Comparison of ENCODE assay signal across 35 mouse cellular contexts in the genomic region with DNA sequence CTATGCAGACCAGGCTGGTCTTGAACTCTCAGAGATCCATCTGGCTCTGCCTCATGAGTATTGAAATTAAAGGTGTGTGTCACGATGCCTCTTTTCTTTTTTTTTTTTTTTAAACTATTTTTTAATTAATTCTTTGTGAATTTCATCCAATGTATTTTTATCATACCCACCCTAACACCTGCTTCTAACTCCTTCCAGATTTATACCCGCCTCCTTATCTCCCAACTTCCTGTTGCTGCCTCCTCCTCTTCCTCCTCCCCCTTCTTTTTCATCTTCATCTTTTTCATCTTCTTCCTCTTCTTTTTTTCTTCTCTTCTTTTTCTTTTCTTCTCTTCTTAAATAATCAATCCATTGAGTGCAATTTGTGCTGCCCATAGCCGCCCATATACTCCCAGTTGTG.
"Had no signal": no experiment of that assay in that cellular context is flagged by ENCODE, and none has a peak within 500 bp of the region (broad histone marks: within the 10 kb centered on the region; RNA-seq: fewer than 3 reads in every experiment).

No protein-coding gene starts in this region.

- H3K4me2 ChIP-seq: heart, embryonic 11.5 days; heart, embryonic 12.5 days; heart, embryonic 13.5 days; heart, embryonic 15.5 days; hindbrain, embryonic 12.5 days; hindbrain, embryonic 13.5 days; hindbrain, embryonic 14.5 days; hindbrain, embryonic 15.5 days; intestine, embryonic 15.5 days; kidney, embryonic 15.5 days had no signal

- ATAC-seq: hindbrain, embryonic 16.5 days; hindbrain, postnatal 0 days; inflammation-experienced regulatory T-cells, adult 6 months; intestine, embryonic 15.5 days; intestine, embryonic 16.5 days; intestine, postnatal 0 days had no signal

- H3K27ac ChIP-seq: heart, embryonic 10.5 days; heart, embryonic 13.5 days; heart, embryonic 15.5 days; hindbrain, embryonic 10.5 days; hindbrain, embryonic 12.5 days; hindbrain, embryonic 13.5 days; hindbrain, embryonic 14.5 days; hindbrain, embryonic 15.5 days; hindbrain, postnatal 0 days; intestine, embryonic 15.5 days; kidney, embryonic 15.5 days; kidney, postnatal 0 days; layer of hippocampus, adult 2 months had no signal

- H3K27me3 ChIP-seq: heart, embryonic 12.5 days; heart, embryonic 13.5 days; heart, embryonic 15.5 days; hindbrain, embryonic 12.5 days; hindbrain, embryonic 13.5 days; hindbrain, embryonic 15.5 days; intestine, embryonic 15.5 days; kidney, embryonic 15.5 days had no signal

- H3K9ac ChIP-seq: heart, embryonic 12.5 days; heart, embryonic 13.5 days; heart, embryonic 15.5 days; hindbrain, embryonic 12.5 days; hindbrain, embryonic 13.5 days; hindbrain, embryonic 14.5 days; hindbrain, embryonic 15.5 days; intestine, embryonic 15.5 days; kidney, embryonic 15.5 days had no signal

- H3K36me3 ChIP-seq: heart, embryonic 10.5 days; heart, embryonic 12.5 days; heart, embryonic 13.5 days; heart, embryonic 15.5 days; hindbrain, embryonic 10.5 days; hindbrain, embryonic 12.5 days; hindbrain, embryonic 13.5 days; hindbrain, embryonic 15.5 days; intestine, embryonic 15.5 days; kidney, embryonic 15.5 days had no signal

- H3K9me3 ChIP-seq: heart, embryonic 10.5 days; heart, embryonic 12.5 days; heart, embryonic 13.5 days; heart, embryonic 15.5 days; hindbrain, embryonic 10.5 days; hindbrain, embryonic 12.5 days; hindbrain, embryonic 13.5 days; hindbrain, embryonic 15.5 days; intestine, embryonic 15.5 days; kidney, embryonic 15.5 days had no signal

- H3K4me3 ChIP-seq: heart, embryonic 10.5 days; heart, embryonic 12.5 days; heart, embryonic 13.5 days; heart, embryonic 15.5 days; hindbrain, embryonic 10.5 days; hindbrain, embryonic 12.5 days; hindbrain, embryonic 13.5 days; hindbrain, embryonic 15.5 days; intestine, embryonic 15.5 days; kidney, embryonic 15.5 days; layer of hippocampus, adult 2 months had no signal

- DNase-seq: heart, postnatal 10 days; heart, postnatal 14 days; heart, postnatal 36 days; heart, postnatal 4 days; kidney, adult 11 months; kidney, adult 18-20 months; kidney, adult 2 months; kidney, adult 8-10 months; kidney, adult 9 months; kidney, postnatal 10 days; kidney, postnatal 14 days; kidney, postnatal 25 days; kidney, postnatal 36 days; kidney, postnatal 4 days; layer of hippocampus, adult 9-11 months; layer of hippocampus, postnatal 36 days had no signal

- H3K4me1 ChIP-seq: hindbrain, embryonic 10.5 days; hindbrain, embryonic 12.5 days; hindbrain, embryonic 13.5 days; hindbrain, embryonic 15.5 days; intestine, embryonic 15.5 days; kidney, embryonic 15.5 days had no signal
